Mouse (Mus musculus): Measurements from ENCODE around the gene Sox6.

Gene Sox6

DNA sequence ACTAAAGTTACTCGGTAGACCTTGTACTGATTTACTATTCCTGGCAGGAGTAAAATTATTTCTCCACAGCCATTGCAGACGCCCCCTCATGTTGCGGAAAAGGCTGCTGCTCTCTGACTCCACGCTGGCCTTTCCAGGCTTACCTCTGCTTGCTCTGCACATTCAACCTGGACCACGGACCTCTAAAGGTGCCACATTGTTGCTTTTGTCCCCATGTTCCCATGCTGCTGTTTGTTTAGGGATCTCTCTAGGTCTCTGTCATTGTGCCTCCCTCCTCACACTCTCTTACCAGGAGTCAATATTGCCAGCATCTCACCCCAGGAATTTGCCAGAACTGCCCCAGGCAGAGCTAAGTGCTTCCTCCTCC, 473.6 kb downstream of the Sox6 start:
- DNase-seq (ENCODE audit: low read depth, low spot score): no peak

DNA sequence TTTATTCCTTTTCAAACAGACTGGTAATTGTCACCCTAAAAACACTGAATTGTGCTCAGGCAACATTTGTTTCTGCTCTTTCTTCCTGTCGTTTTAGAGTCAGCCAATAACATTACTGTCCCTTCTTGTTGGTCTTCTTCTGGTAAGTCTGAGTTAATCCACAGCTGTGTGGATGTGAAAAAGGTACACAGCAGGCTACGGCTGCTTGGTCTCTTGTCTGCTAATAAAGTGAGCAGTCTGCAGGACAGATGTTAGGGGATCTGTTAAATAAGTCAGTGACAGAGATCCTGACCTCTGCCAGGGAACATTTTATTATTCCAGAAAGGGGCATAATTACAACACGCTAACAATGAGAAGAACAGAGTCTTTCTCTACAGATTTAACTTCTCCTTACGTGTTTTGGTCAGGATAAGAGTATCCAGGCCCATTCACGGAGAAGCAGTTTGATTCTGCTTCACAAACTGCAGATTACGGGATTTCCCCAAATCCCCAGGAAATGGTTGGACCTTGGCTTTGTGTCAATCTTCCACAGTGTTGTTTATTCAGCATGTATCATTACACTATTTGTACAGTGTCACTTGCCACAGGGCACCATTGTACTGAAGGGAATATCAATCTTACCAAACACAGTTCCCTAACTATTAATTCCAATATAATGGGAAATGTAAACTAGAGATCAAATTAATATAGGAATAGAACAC, 474.1 kb downstream of the Sox6 start:
- no peak for DNase-seq (ENCODE audit: low read depth, low spot score)

DNA sequence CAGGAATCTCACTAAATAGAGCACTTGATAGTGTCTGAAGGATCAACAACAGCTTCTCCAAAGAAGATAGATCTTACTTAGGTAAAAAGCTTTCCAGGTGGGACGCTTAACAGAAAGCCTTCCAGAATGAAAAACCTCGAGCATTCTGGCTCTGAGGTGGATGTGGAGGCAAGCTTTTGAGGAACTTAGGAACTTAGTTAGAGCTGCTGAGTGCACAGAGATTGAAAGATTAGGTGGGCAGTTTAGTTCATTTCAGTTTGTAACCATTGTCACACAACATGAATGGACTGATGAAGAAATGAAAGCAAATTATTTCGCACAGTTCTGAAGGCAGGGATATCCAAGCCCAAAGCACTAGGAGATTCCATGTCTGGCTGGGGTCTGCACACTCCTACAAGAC, 481.9 kb downstream of the Sox6 start:
- no peak for DNase-seq (ENCODE audit: low read depth, low spot score)

DNA sequence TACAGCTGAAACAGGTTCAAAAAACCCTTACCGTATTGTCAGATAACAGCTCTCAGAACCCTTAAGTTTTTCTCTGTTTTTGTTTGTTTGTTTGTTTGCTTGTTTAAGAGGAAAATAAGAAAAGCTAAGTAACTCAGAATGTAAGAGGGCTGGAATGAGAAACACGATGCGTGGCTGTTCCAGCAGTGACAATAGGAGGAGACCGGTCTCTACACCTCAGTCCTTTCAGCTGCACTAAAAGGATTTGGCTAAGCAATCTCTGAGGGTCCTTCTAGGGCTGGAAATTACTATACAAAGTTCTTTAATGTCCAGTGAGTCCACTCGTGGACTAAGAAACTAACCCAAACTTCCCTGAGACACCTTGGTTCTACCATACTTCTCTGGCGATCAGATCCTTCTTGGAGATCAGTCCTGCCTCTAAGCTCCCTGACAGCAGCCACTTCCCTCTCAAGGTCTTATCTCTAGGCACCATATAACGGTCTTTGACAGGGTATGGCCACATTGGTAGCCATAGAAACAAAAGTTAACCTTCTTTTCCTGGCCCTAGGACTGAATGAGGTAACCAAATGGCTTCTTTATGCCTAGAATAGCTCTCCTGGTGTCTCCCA, 488.3 kb downstream of the Sox6 start:
- no peak for DNase-seq (ENCODE audit: low read depth, low spot score)

DNA sequence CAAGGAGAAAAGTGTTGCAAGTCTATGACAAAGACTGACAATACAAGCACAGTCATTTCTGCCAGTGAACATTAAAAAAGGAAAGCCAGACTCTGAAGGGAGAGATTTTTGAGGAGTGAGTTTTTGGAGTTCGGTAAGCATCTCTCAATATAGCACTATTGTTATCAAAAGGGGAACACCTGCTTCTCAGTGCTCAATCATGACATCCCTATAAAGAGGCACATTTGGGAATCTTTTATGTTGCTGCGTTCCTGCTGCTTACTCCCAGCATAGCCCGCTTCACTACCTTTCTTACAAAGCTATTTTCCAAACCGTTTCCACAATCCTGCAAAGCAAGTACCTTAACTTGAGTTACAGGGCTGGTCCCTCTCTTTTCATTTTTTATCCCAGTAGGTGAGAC, 488.9 kb downstream of the Sox6 start:
- DNase-seq (ENCODE audit: low read depth, low spot score): no peak

DNA sequence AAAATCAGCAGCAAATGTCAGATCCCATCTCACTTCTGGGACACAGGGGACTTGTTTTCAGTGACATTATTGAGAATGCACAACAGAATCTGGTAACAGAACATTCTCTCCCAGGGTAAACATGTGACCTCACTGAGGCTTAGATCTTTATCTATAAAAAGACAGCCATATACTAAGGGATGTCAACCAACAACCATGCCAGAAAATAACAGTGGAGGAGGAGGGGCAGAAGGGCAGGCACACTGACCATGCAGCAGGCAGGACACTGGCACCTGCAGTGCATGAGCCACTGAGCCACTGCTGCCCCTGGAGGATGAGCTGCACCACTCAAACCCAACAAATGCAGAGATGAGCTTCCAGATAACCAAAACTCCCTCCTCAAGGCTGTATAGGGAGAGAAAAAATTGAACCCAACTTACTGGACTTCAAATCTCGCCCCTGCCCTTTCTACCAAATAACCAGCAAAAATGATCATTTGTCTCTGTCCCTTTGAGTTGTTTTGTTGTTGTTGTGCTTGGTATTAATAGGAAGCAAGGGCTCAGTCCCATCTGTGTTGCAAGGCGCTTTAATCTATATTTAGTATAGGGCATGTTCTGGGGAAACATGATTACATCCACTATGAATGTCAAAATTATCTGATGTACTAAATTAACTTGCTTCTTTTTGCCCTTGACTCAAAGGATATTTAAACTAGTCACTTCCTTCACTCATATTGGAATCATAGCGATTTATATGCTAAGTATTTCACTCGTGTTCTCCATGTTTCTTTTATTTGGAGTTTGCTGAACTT, 492.8 kb downstream of the Sox6 start:
- DNase-seq (ENCODE audit: low read depth, low spot score): no peak

DNA sequence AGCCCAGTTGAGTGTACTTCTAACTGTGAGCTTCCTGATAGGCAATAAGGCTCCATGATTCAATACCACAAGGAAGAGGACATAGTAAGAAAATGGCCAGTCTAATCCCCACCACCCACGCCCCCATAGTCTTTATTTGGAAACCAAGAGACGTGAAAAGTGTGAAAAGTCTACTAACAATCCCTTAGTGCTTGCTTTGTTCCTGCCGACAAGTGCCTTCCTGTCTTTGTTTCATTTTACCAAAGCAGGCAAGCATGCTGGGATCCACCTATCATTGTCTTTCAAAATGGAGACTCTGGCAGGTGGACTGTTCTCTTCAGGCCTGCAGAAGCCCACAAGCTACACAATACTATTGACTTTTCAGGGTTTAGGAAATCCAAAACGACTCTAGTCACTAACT, 495.0 kb downstream of the Sox6 start:
- DNase-seq (ENCODE audit: low read depth, low spot score): no peak

DNA sequence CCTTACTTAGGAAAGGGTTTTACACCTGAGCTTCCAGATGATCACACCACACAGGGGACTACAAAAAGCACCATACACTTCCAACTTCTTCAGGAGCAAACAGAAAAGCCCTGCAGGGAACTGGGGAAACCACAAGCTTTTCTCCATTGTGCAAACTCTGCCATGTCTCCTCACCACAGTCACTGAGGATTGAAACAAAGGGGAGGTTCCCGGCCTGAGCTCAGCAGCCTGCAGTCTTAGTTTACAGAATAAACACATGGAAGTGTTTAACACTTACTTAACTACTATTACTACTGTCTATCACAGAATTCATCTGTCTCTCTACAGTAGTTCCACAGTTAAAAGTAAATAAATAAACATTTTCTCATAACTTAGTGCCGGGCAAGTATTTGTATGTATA, 498.3 kb downstream of the Sox6 start:
- no peak for DNase-seq (ENCODE audit: low read depth, low spot score)

DNA sequence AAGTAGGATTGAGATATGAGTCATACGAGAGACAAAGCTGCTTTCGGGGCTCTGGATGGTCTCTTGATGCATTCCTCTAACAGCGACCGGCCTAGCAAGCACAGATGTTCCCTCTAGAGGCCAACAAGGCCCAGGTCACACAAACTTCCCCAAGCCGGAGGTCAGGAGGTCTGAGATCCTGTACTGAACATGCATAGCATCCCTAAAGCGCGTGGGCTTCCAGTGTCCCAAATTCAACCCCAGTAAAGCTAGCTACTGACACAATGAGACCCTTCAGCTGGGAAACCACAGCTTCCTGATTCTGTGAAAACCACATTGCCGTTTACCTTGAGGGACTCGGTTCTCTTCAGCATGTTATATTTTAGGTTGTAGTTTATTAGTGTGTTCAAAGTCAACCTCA, 499.6 kb downstream of the Sox6 start:
- no peak for DNase-seq (ENCODE audit: low read depth, low spot score)

DNA sequence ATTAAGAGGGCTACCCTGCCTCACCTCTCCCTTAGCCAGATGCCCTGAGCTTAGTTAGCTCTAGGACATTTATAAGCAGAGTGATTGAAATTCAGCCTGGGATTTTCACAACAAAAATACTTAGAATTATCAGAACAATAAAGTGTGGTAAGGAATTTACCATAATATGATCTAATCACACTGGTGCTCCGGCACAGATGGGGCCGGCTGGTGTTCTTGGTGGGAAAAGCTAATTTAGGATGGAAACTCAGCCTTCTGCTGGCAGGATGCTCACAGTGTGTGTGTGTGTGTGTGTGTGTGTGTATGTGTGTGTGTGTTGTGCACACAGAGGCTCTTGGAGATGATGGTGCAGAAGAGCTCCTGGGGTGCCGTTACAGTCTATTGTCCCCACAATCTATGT, 501.0 kb downstream of the Sox6 start:
- no peak for DNase-seq (ENCODE audit: low read depth, low spot score)

DNA sequence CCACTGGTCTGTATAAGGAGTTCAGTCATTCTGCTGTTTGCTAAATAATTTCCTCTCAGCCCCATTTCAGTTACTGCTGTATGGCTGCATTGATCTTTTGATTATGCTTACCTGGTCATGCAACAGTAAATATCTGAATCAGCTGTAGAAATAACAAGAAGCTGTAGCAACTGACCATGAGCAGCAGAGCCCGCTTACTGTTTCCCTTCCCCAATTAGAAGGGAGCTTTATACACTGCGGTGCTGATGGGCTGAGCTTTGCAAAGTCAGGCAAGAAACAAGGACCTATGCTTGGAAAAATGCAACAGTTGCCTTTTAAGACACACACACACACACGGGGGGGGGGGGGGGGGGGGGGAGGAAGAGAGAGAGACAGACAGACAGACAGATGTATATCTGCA, 502.1 kb downstream of the Sox6 start:
- DNase-seq (ENCODE audit: low read depth, low spot score): no peak

DNA sequence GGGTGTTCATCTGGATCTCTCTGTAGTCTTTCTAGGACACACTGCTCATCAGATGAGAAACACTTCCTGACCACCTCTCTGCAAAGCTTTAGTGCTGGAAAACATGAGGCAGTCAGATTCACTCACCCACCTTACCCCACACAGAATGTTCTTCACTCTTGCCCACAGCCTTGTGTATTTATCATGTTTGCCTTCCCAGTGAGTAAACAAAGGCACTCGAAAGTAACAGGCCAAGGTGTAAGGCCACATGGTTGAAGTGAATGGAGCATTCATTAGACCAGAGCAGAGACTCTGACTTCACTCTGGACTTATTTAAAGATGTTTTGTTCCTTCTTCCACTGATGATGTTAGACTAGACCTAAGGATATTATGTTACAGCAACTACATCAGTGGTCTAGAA, 506.7 kb downstream of the Sox6 start:
- DNase-seq (ENCODE audit: low read depth, low spot score): no peak

DNA sequence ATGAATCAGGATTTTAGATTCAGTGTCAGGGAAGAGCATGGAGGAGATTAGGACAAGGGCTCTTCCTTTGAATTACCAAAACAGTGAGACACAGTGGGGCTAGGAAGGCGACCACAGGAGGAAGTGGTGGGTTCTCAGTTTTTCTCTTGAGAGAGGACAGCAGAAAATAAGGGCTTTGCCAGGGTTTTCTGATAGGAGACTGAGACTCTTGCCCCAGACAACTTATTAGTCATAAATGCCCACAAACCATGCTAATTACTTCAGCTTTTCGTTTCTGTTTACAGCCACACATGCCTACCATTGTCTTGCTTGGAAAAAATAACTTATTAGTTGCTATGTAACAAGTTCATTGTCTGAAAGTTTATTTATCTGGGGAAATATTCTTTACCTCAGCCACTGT, 507.4 kb downstream of the Sox6 start:
- no peak for DNase-seq (ENCODE audit: low read depth, low spot score)

DNA sequence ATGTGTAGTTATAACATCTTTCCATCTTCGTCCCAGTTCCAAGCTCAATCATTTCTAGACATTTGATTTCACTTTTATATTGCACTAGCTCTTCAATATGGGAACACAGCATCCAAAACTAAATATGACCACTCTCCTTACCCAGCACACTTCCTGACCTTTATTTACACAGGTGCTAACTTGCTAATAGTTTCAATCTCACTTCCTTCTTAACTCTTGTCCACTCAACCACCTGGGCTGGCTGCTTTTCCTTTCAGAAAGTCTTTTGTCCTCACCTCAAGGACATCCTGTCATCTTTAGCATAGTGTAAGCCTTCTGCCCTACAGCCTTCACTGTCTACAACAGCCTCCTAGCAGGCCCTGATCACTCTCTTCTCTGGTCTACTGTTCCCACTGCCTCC, 520.9 kb downstream of the Sox6 start:
- DNase-seq (ENCODE audit: low read depth, low spot score): no peak

DNA sequence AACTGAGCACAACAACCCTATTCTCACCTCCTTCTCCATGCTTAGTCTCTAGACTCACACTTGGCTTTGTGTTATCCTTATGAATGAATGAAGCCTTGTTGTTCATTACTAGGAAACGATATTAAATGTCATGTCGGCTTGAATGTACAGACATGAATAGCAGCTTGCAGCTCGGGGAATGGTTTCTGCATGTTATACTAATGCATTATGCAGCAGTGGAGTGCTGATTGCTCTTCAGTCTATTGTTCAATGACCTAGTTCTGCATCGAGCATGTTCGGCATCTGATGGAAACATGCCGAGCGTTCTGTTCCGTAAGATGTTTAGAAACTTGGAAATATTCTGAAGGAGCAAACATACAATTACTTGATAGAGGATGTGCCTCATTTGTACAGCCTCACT, 524.9 kb downstream of the Sox6 start:
- no peak for DNase-seq (ENCODE audit: low read depth, low spot score)

DNA sequence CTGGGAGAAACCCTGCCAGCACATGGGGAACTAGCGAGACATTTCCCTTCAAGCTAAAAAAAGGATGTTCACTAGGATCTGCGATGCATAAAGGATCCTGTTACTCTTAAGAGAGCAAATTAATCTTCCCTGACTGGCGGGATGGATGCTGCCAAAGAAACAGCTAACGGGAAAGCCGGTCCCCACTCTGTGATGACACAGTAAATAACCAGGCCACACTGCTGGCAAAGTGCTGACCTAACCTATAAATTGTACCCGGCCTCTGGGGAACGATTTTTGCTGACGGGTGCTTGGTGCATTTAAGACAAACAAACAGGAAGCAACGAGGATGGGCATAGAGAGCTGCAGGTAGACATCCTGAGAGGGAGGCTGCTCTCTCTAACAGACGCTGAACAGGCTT, 526.8 kb downstream of the Sox6 start:
- DNase-seq (ENCODE audit: low read depth, low spot score): no peak

DNA sequence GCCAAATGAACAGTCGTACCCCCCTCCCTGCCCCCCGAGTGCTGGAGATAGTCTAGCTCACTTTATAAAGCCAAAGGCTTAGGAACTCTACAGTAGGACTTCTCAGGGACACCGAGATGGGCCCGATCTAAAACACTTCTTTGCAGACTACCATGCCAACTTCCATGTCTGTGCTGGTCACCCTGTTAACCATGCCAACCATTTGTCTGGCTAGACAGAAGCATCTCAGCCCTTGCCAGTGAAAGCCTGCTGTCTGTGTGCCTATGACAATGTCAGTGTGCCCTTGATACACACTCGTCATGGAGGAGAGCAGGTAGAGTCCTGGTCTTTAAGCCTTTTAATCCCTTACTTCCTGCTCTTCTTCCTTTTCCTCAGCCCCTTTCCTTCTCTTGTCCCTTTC, 527.5 kb downstream of the Sox6 start:
- no peak for DNase-seq (ENCODE audit: low read depth, low spot score)

DNA sequence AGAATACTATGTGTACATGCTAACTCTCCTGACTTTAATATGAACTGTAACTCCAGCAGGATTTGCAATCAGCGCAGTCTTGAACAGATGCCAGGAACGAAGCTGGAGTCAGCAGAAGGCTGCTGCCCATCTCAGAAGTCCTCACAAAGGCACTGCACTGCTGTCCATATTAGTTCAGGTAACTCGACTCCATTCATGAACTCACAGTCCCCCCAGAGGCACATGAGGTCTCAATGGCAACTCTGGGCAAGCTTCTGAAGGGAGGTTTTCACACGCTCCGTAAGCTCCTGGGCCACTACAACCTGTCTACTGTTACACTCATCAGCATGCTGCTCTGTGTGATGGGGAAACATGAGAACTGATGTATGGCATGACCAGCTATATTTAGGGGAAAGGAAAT, 528.6 kb downstream of the Sox6 start:
- no peak for DNase-seq (ENCODE audit: low read depth, low spot score)

DNA sequence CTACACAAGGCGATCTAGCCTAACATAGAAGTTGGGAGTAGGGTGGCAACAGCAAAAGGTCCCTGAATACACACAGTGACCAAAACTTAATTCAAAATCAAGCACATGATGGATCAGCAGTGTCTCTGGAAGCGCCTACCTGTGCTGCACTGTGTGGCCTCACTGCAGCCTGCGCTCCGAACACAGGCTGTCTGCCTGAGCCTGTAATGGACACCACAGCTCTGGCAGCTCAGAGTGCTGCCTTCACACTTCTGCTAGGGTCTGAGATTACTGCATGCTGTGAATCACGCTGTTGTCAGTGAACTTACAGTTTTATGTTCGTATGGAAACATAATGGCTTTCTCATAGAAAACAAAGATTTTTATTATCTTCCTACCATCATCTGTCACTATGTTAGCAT, 532.2 kb downstream of the Sox6 start:
- no peak for DNase-seq (ENCODE audit: low read depth, low spot score)

DNA sequence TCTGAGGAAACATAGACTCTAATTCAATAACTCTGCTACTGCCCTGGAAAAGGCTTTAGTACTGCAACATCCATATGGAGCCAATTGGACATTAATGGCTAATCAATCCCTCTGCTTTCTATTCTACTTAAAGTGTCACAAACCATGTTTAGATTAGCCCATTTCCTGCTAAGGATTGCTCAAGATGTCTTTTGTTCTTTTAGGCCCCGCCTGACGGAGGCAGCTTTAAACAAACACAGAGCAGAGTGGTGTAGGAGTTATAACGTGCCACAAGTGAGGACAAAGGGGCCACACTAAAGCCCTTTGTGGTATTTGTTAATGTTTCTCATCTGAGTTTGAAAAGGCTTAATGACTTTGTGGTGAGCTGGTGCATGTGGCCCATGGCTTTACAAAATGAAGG, 537.1 kb downstream of the Sox6 start:
- no peak for DNase-seq (ENCODE audit: low read depth, low spot score)

DNA sequence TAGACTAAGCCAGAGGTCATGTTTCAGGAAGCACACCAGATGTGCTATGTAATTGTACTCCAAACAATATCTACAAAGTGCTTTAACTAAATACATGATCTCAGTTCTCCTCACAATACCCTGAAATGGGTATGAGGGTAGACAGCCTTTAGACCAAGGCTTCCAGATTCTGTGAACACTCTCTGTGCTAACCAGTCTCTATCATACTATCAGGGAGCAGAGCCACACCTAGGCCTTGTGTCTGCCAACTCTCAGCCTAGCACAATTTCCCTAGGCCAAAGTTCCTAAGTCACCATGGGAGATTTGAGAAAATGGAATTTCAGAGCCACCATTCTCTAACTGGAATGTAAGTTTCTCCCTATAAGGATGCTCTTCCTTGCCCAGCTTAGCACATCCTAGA, 537.8 kb downstream of the Sox6 start:
- no peak for DNase-seq (ENCODE audit: low read depth, low spot score)

DNA sequence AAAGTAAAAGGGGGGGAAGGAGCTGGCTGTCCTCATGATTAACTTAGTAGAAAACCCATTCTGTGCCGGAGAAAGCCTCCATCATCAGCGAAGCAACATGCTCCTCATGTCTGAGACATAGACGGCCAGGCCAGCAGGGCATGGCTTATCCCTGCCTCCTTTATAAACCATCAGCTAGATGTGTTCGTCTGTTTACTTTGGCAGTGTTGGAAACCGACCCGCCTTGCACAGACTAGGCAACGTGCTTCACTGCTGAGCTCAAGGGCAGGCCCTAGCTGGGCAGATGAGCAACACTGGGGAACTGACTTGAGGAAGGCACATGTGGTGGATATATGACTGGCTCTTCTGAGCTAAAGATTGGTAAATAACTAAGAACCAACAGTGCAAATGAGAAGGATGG, 538.4 kb downstream of the Sox6 start:
- no peak for DNase-seq (ENCODE audit: low read depth, low spot score)

DNA sequence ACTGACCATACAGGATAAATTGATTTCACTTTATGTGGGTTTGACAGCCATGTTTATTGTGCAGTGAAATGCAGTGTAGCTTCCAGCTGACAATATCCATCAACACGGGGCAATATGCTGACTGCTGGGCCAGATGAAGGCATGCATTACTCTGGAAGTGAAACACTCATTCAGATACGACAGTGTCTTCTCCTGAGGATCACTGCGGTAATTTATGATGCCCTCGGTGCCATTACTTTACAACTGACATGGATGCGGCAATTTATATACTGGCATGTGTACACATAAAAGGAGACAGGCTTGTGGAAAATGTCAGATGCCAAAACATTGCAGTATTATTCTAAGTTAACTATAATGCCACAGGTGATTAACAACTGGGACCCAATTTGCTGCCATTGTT, 546.9 kb downstream of the Sox6 start:
- no peak for DNase-seq (ENCODE audit: low read depth, low spot score)

Data from CD4-positive helper T cell, adult 2 months (primary cell).